Mouse (Mus musculus) ES-E14 (cell line): ENCODE results near the gene Aqr. TPM values are rescaled to one million over a fixed set of nuclear protein-coding genes. Genes with fewer than 3 reads are reported as not detected.
A peak's percentile ranks its signal among the peaks of the same experiment; 100 is the strongest.

Experiments
- DNase-seq: peaks from one replicate; pipeline ENCODE4 v3.0.0-alpha.2; 2013; ENCODE audit warnings: low read depth, low spot score
- H3K27ac ChIP-seq: 2 replicates; pipeline ENCODE4 v1.5.1; 2012; ENCODE audit warnings: low read depth, mild to moderate bottlenecking, low read length, moderate library complexity, mixed read lengths; ENCODE audit not compliant: poor library complexity, insufficient read depth, severe bottlenecking
- H3K36me3 ChIP-seq: 2 replicates; pipeline ENCODE4 v1.6.1; 2012; ENCODE audit warnings: mild to moderate bottlenecking, low read length, moderate library complexity, mixed read lengths; ENCODE audit not compliant: control insufficient read depth, poor library complexity, insufficient read depth, severe bottlenecking
- H3K4me1 ChIP-seq, 2 experiments: fragments of 150-350 bp in 1 of 2; sonication (generic) in 1 of 2; 2 replicates each; pipeline ENCODE4 v1.6.1; 2012; ENCODE audit warnings: low read length in 2 of 2, mild to moderate bottlenecking in 1 of 2, mixed read lengths in 1 of 2; ENCODE audit not compliant: control insufficient read depth in 2 of 2, insufficient read depth in 2 of 2, poor library complexity in 1 of 2
- H3K4me3 ChIP-seq, 2 experiments: fragments of 150-350 bp in 1 of 2; sonication (generic) in 1 of 2; 2 replicates each; pipeline ENCODE4 v1.5.1; 2012; ENCODE audit warnings: low read length in 2 of 2, low read depth in 1 of 2, mild to moderate bottlenecking in 1 of 2, mixed read lengths in 1 of 2; ENCODE audit not compliant: insufficient read depth in 1 of 2, poor library complexity in 1 of 2, severe bottlenecking in 1 of 2
- H3K9ac ChIP-seq: 2 replicates; pipeline ENCODE4 v1.6.1; 2012; ENCODE audit warnings: low read depth, mild to moderate bottlenecking, low read length, mixed read lengths; ENCODE audit not compliant: poor library complexity, insufficient read depth, severe bottlenecking
- H3K9me3 ChIP-seq: fragments of 150-350 bp; sonication (generic); 2 replicates; pipeline ENCODE4 v1.6.1; 2012; ENCODE audit warnings: low read depth, mild to moderate bottlenecking, low read length; ENCODE audit not compliant: control insufficient read depth, insufficient read depth
- CHD2 ChIP-seq: IDR thresholded peaks from 2 replicates; pipeline ENCODE4 v1.6.1; 2014; ENCODE audit warnings: mild to moderate bottlenecking, low read depth, low read length, inconsistent platforms
- HCFC1 ChIP-seq: IDR thresholded peaks from 2 replicates; pipeline ENCODE4 v1.6.1; 2012; ENCODE audit warnings: low read length, inconsistent platforms, borderline replicate concordance; ENCODE audit not compliant: insufficient read depth
- MAFK ChIP-seq: IDR thresholded peaks from 2 replicates; pipeline ENCODE4 v1.6.1; 2014; ENCODE audit warnings: mild to moderate bottlenecking, low read depth, low read length, inconsistent platforms; ENCODE audit not compliant: insufficient read depth
- ZC3H11A ChIP-seq: IDR thresholded peaks from 2 replicates; pipeline ENCODE4 v1.6.1; 2012; ENCODE audit warnings: low read depth, mild to moderate bottlenecking, inconsistent platforms, low read length, borderline replicate concordance
- ZNF384 ChIP-seq: IDR thresholded peaks from 2 replicates; pipeline ENCODE4 v1.6.1; 2012; ENCODE audit warnings: low read depth, low read length, inconsistent platforms
- in situ Hi-C, 2 experiments: fragments of 600-800 bp; cut with MboI; formaldehyde crosslinking; loops; one replicate each; pipeline ENCODE4 v1.15.1; 2025; ENCODE audit warnings: low sequenced_read_pairs in 2 of 2, inconsistent platforms in 1 of 2; ENCODE audit not compliant: unreplicated experiment in 2 of 2
- total RNA-seq: library from RNA; depleted of rRNA; stranded (reverse); fragments of 300-350 nt; gene quantifications from 2 replicates; pipeline ENCODE4 v1.2.3, GENCODE M21; 2012

Aqr gene
- total RNA-seq, 1 experiment, result 80.2 TPM

DNA sequence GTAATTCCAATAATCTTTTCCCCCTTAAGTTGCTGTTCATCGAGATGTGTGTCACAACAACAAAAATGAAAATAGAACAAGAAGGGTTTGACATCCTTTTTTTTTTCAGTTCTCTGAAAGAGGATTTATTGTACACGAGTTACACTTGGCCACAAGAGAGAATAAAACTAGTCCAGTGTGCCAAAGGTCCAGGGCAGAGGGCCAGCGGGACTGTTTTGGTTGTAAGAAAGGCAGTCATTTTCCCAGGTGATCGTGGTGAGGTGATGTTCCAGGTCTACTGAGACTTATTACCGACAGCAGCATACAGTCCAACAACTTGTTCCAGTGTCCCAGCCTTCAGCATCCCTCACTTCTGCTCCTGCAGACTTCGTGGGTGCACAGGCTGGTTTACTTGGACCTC lies 18.2 kb upstream of the Aqr start:
- TF ChIP-seq HCFC1 (no peak), ZNF384 (no peak), CHD2 (no peak), ZC3H11A (no peak), MAFK (no peak)
- Histone ChIP-seq H3K4me3 (no peak overlapping the region), H3K9ac (no peak overlapping the region), H3K4me1 (peaks cover 0 to 2% of the 10 kb centered on the region in 2 experiments; a peak in 1 of 4 replicates), H3K27ac (no peak overlapping the region), H3K9me3 (no peaks in the 10 kb centered on the region), H3K36me3 (no peaks in the 10 kb centered on the region)
- in situ Hi-C loops, result no loop called here
- no peak for DNase-seq

DNA sequence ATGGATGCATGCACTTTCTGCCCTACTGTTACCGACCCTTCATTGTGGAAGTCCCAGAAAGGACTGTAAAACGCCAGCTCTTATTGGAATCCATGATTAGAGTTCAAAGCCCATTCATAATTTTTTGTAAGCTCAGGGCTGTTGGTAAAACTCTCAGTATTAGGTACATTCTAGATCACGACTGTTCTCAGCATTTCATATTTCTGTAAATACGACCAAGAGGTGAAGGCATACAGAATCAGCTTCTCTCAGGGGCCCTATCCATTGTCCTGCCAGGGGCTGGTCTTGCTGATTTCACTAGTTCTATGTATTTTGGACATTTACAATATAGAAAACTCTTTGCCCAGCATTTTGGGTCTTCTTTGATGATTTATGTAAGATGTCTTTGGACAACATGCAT lies 14.8 kb upstream of the Aqr start:
- in situ Hi-C loops, result no loop called here
- TF ChIP-seq HCFC1, result no peak
- no peak for TF ChIP-seq MAFK
- TF ChIP-seq ZC3H11A, result no peak
- no peak for TF ChIP-seq ZNF384
- TF ChIP-seq CHD2, result no peak
- Histone ChIP-seq H3K9ac (no peak overlapping the region), H3K4me1 (peaks cover 0 to 2% of the 10 kb centered on the region in 2 experiments; a peak in 1 of 4 replicates), H3K27ac (no peak overlapping the region), H3K4me3 (peak overlapping the region in 1 of 2 experiments; percentile 94; a peak in 3 of 4 replicates), H3K9me3 (no peaks in the 10 kb centered on the region), H3K36me3 (peaks cover 2% of the 10 kb centered on the region)
- DNase-seq, result no peak

DNA sequence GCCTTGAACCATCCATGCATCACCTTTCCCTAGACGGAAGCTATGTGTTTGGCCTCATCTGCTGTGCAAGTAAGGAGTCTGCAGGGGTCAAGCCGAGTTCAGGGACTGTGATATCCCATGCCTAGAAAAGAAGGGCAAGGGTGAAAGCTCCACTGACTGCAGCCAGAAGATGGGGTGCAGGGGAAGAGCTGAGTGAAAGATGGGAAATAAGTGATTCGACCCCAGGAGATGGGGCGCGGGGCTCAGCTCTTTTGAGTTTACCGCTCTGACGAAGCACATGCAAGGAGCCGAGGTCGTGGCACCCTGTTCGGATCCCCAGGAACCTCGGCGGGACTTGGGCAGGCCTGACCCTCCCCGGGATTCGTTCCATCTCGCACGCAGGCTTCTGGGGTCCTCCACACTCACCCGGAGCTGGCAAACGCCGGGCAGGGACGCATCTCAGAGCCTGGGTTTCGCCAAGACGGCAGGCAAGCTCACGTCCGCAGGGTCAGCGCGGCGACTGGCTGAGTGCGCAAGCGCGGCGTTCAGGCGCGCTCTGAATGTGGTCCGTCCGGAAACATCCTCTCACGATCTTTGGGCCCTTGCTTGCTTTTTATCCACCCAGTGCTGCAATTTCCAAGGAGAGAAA lies 14.2 kb upstream of the Aqr start, which contains the start of gene Zfp770:
Zfp770 (minus strand) TSS at position 538 of the 628 bp plus-strand sequence.
- Histone ChIP-seq H3K27ac (no peak within 1 kb of the TSS), H3K9me3 (no peaks in the 10 kb centered on the region), H3K4me3 (peak within 1 kb of the TSS; percentile 85 to 94), H3K9ac (peak within 1 kb of the TSS; percentile 94), H3K36me3 (peaks cover 2% of the 10 kb centered on the region), H3K4me1 (peaks cover 0 to 2% of the 10 kb centered on the region in 2 experiments; a peak in 1 of 4 replicates)
- DNase-seq, result peak; percentile 59
- TF ChIP-seq ZC3H11A, result no peak
- peak; percentile 78 for TF ChIP-seq HCFC1
- peak; percentile 42; the same call in 1 of the 2 replicates for TF ChIP-seq CHD2
- in situ Hi-C loops, result no loop called here

DNA sequence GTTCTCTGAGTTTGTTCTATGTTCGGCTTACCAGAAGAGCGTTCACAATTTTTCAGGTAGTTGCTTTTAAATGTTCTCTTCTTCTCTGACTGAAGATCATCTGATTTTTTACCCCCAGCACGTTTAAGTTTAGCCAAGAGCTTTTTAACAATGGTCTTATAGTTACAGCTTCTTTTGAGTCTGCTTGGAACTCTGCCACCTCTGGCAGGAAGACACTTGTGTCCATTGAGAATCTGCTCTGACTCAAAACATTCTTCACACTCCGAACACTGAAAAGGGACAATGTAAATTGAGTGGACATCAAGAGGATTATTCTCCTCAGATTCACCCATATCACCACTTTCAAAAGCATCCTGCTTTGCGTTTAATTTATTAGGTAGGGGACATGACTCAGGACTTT lies 9.6 kb upstream of the Aqr start:
- H3K4me1 ChIP-seq, result peaks cover 0 to 2% of the 10 kb centered on the region in 2 experiments; a peak in 1 of 4 replicates
- DNase-seq, result no peak
- no peak overlapping the region for H3K4me3 ChIP-seq
- H3K36me3 ChIP-seq, result peaks cover 2% of the 10 kb centered on the region
- in situ Hi-C loops, result no loop called here
- no peak overlapping the region for H3K9ac ChIP-seq
- TF ChIP-seq CHD2 (no peak), ZC3H11A (no peak), MAFK (no peak), ZNF384 (no peak), HCFC1 (no peak)
- no peaks in the 10 kb centered on the region for H3K9me3 ChIP-seq
- no peak overlapping the region for H3K27ac ChIP-seq
